Mouse (Mus musculus) thymus, adult 2 months (tissue): ENCODE results near the gene Ddx39.

Experiments used
- CTCF ChIP-seq: fragments of 200-500 bp; IDR thresholded peaks from 2 replicates; pipeline ENCODE4 v1.5.1; 2012; ENCODE audit warnings: mild to moderate bottlenecking, control low read depth, low read length, moderate library complexity, borderline replicate concordance; ENCODE audit not compliant: control insufficient read depth, poor library complexity, insufficient read depth; ENCODE audit errors: extremely low read depth
- POLR2A ChIP-seq: fragments of 200-500 bp; IDR thresholded peaks from 2 replicates; pipeline ENCODE4 v1.6.1; 2012; ENCODE audit warnings: mild to moderate bottlenecking, low read length, control low read depth, moderate library complexity; ENCODE audit not compliant: control insufficient read depth, poor library complexity, insufficient read depth; ENCODE audit errors: extremely low read depth

DNA sequence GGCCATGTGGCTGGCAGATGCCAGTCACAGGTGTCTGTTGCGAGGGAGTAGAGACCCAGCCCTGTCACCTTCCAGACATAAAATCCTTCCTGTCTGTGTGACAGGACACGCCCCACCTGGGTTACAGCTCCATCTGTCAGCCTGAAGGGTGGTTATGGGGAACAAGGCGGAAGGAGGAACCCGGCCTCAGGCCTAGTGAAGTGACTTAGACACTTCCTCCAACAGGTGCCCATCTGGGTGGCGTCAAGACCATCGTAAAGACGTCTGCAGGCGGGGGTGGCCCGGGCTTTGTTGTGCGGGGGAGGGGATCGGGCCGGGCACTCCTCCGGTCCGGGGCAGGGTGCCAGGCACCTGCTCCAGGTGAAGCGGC is 16.7 kb upstream of the Ddx39 start:
- TF ChIP-seq CTCF (no peak), POLR2A (peak; percentile 38; the same call in 1 of the 2 replicates)
